Mouse (Mus musculus) adrenal gland (tissue): ENCODE measurements around the gene Srprb.

Source experiments
- intact Hi-C: fragments of 180-260 bp; cut with DNase I; formaldehyde crosslinking; loops from one replicate; pipeline ENCODE4 v1.15.1; 2025
- long read RNA-seq, 2 experiments: library from polyadenylated mRNA; unstranded; transcript quantifications; one replicate each; pipeline ENCODE4 v2.0.0; 2020; ENCODE audit warnings: borderline replicate concordance in 1 of 2; ENCODE audit not compliant: insufficient replicate concordance in 1 of 2

Srprb gene
- long read RNA-seq, experiment 1, transcript Srprb-201 (7 exons, 3,064 nt) = major isoform, 60 of 74 reads
- long read RNA-seq, experiment 1, partial matches to known transcripts = 3 of 74 reads
- long read RNA-seq, experiment 1, other reads (novel, unspliced or antisense) = 11 of 74 reads
- long read RNA-seq, experiment 2, transcript Srprb-201 (7 exons, 3,064 nt) = major isoform, 52 of 57 reads
- long read RNA-seq, experiment 2, partial matches to known transcripts = 2 of 57 reads
- long read RNA-seq, experiment 2, other reads (novel, unspliced or antisense) = 3 of 57 reads

- intact Hi-C loops = no loop called here
Measured at GRCm38 (mm10) chr9:103201561-103202260, at the start of gene Srprb. TSS of gene Srprb (minus strand) at chr9:103202137.

DNA sequence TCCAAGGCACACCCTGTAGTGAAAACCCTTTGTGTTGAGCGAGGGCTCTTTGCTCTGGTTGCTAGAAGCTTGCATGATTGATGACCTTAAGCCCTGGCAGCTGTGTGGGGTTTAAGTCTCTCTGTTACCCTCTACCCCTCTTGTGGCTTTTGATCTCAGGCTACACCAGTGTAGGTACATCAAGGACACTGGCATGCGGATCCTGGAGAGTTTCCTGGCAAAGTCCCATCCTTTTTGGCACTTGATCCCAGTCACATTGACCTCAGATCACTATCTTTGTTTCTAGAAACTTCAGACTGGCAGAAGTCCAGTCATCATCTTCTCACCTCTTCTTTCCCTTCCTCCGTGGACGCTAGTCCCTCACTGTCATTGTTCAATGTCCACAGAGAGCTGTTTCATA, 46.7 kb upstream of the Srprb start:
- intact Hi-C loops = no loop called here

- intact Hi-C loops = no loop called here
Measured at GRCm38 (mm10) chr9:103246526-103247168, 44.7 kb upstream of the Srprb start.

GRCm38 (mm10) chr9:103243640-103244039, 41.7 kb upstream of the Srprb start:
- intact Hi-C loops = no loop called here

DNA sequence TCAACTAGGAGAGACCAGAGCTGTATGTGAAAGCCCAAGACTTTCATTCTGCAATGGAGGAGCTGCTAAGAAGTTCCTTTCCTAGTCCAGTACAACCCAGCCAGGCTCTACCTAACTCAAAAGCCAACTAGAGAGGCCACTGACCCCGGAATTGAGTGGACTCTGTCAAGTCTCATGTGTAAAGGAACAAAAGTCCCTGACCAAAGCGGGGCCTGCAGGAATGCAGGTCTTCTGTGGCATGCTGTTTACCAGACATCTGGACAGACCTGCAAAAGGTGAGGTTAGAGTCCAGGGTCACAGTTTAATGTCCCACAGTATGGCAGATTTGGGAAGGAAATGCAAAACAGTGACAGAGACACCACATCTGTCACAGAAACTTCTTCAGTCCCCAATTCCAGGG, 39.3 kb upstream of the Srprb start:
- intact Hi-C loops = no loop called here

DNA sequence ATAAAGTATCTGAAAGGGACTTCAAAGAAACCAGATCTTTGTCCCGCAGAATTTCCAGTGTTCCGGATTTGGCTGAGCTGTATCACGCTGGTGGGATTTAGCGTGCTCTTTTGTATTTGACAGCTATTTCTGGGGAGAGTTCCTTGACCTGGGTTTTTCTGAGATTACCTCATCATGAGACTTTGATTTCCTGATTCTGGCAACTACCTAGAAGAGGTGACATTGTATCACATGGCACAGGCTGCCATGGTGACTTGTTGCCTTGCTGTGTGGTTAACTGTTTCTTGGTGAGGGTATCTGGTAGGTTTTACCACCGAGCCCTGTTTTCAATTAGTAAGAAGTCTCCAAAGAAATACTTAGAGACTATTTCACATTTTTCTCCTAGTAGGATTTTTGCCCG, 37.5 kb upstream of the Srprb start:
- intact Hi-C loops = no loop called here

- intact Hi-C loops = no loop called here
Measured at GRCm38 (mm10) chr9:103234565-103235165, 32.7 kb upstream of the Srprb start.

GRCm38 (mm10) chr9:103234059-103234458, 32.1 kb upstream of the Srprb start:
- intact Hi-C loops = no loop called here

DNA sequence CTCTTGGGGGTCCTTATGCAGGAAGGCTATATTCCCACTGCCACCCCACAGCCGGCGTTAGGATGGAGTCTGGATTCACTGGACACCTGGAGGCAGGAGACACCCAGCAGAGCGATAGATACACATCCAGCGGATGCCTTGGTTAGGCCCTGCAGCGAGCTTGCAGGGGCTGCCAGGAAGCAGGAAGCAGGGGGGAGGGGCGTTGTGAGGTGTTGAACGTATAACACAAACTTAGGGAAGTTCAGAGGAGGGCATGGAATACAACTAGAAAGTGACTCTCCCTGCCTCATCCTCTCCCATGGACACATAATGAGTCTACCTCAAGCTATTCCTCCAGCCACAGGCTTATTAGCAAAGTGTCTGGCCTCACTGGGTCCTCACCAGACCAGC, 31.1 kb upstream of the Srprb start:
- intact Hi-C loops = no loop called here

DNA sequence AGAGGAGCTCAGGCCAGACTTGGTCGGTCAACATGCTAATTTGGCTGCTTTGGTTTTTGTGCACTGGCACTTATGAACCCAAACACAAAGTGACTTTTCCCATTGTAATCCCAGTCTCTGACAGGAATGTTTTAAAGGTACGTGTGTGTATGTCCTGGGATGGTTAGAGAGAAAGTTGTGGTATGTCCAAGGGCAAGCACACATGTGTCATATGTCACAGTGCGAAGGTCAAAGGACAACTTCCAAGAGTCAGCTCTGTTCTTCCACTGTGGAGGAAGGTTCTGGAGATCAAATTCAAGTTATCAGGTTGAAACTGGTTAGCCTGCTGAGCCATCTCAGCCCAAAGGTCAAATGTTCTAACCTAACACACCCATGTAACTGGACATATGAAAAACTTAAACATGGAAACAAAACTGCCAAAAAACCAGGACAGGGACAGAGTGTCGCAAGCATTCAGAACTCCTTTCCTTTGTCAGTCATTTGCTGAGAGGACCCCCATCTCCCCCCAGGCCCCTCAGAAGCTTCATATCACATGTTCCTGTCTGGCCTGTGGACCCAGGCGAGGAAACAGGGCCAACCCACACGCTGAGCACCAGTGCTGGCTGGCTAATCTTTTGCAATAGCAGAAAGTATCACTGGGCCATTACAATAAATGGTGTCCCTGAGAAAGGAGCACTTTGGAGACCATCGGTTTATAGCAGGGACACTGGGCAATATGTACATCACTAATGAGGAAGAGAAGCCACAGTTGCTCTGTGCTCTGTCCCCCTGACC, 30.5 kb upstream of the Srprb start:
- intact Hi-C loops = no loop called here

GRCm38 (mm10) chr9:103230151-103230951, 28.4 kb upstream of the Srprb start, which contains the start of the genes Gm20425 and Trf:
TSS of gene Gm20425 (minus strand) at chr9:103230307.
TSS of gene Trf (minus strand) at chr9:103230444.
- intact Hi-C loops = no loop called here

- intact Hi-C loops = no loop called here
Measured at GRCm38 (mm10) chr9:103229037-103229867, 27.3 kb upstream of the Srprb start.

DNA sequence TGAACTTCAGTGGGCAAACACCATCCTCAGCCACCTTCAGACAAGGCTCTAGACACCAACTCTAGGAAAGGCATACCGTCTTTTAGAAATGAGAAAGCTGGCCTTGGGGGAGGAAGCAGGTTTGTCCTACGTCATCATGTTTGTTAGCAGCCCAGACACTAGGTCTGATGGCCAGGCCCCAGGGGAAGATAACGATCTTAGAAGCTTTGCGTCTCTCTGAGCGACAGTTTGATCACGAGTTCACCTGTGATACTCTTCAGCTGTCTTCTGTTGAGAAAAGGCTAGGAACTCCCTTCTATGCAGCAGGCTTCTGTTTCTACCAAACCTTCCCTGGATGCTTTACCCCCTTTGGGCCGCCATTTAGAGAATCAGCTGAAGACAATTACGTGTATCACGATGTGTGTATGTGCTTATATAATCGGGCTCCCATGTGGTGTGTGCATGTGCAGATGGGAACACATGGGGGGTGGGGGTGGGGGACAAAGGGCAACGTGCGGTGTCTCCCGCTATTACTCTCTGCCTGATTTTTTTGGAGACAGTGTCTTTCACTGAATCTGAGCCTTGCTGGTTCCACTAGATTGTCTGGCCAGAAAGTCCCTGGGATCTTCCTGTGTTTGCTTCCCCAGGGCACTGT, 26.6 kb upstream of the Srprb start:
- intact Hi-C loops = no loop called here

DNA sequence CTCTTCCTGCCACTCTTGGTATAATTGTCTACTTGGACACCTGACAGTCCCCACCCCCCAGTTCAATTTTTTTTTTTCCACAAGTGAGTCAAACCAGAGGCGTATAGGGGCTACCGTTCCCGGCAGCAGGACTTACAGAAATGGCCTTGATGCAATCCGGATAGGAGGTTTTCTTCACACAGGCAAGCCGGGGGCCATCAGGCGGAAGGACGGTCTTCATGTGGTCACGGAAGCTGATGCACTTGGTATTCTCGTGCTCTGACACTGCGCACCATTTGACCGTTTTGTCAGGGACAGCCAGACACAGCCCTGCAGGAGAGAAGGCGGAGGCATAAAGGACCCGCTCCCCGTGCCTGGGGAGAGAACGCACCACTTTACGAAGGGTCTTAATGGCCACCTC, 25.8 kb upstream of the Srprb start:
- intact Hi-C loops = no loop called here

GRCm38 (mm10) chr9:103226806-103227205, 24.9 kb upstream of the Srprb start:
- intact Hi-C loops = no loop called here

- intact Hi-C loops = loop anchor here (1.0 kb wide), 1 partner anchor 77 kb away; no protein-coding TSS in a partner anchor
Measured at GRCm38 (mm10) chr9:103225464-103225863, 23.5 kb upstream of the Srprb start.

GRCm38 (mm10) chr9:103224721-103225120, 22.8 kb upstream of the Srprb start:
- intact Hi-C loops = loop anchor here (1.0 kb wide), 1 partner anchor 78 kb away; no protein-coding TSS in a partner anchor

DNA sequence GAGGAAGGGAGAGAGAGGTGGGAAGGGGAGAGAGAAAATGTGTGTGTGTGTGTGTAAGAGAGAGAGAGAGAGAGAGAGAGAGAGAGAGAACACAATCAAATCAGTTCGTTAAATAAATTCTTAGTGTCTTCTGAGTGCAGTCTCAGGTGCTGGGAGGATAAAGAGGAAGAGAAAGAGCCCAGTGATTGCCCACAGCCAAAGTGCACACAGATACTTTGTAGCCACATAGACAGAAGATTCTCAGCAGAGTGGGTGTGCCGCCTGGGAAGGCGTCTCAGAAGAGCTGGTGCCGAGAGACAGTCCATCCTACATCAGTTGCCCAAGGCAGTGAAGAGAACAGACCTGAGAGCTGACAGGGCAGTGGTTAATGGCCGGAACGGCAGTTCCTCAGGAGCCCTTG, 12.3 kb upstream of the Srprb start:
- intact Hi-C loops = no loop called here

DNA sequence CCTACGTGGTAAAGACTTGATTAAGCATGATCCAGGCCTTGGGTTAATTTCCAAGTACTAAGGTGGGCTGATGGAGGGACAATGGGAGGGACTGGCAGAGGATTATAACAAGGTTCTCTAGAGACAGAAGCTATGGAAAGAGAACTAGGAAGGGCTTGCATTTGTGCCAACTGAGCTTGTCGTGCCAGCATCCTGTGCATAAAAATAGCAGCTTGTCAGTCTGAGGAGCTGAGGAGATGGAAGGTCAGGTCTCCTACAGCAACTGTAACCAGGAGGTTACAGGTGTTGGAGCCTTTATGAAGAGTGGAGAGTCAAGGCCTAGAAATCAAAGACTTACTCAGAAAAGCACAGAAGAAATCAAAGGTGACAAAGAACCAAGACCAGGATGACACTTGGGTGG, 11.7 kb upstream of the Srprb start:
- intact Hi-C loops = no loop called here
